Mouse (Mus musculus): ENCODE results near the gene Rassf7. TPM values are rescaled to one million over a fixed set of nuclear protein-coding genes. Genes with fewer than 3 reads are reported as not detected.

Rassf7 gene
- total and polyA plus RNA-seq, 2 experiments, result 21.6 to 49.1 TPM

DNA sequence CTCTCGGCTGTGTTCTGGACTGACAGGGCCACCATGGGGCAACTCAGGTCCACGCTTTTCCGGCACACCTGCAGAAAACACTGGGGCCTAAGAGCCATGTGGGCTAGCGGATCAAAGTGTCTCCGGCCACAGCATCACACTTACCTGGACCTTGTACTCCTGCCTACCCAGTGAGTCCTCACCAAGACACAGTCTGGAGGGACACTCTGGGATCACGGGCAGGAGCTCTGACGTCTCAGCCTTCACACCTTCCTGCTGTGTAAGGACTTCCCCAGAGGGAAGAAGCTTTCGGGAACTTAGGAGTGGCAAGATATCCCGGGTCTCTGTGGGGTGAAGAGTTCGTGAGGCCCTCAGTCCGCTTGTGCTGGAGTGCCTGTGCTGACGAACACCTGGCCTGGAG, 5.5 kb upstream of the Rassf7 start:
- Histone ChIP-seq H3K27me3 (ENCODE audit: control insufficient read depth, insufficient read depth, low read length) (no peaks in the 10 kb centered on the region), H3K79me2 (ENCODE audit: control insufficient read depth, insufficient read depth, low read length) (no peaks in the 10 kb centered on the region), H3K4me3 (ENCODE audit: insufficient read depth, low read depth, low read length) (no peak overlapping the region), H3K27ac (replicated peaks; ENCODE audit: insufficient read depth, low read depth, low read length) (no peak overlapping the region), H3K36me3 (ENCODE audit: control insufficient read depth, insufficient read depth, low read length) (no peaks in the 10 kb centered on the region), H3K9ac (ENCODE audit: low read depth, low read length) (no peak overlapping the region), H3K4me1 (ENCODE audit: control insufficient read depth, insufficient read depth, low read length) (peaks cover 3% of the 10 kb centered on the region; the same call in 1 of the 2 replicates)
- 84% methylated on average over 12 of the region's 12 CpGs for WGBS
- TF ChIP-seq POLR2A (IDR thresholded peaks at IDR 0.05; ENCODE audit: extremely low read depth, insufficient read depth, low read length) (no peak), CTCF (IDR thresholded peaks at IDR 0.05; ENCODE audit: low read depth, low read length) (no peak)
- DNase-seq (ENCODE audit: extremely low read depth, low read depth, low spot score), result no peak

DNA sequence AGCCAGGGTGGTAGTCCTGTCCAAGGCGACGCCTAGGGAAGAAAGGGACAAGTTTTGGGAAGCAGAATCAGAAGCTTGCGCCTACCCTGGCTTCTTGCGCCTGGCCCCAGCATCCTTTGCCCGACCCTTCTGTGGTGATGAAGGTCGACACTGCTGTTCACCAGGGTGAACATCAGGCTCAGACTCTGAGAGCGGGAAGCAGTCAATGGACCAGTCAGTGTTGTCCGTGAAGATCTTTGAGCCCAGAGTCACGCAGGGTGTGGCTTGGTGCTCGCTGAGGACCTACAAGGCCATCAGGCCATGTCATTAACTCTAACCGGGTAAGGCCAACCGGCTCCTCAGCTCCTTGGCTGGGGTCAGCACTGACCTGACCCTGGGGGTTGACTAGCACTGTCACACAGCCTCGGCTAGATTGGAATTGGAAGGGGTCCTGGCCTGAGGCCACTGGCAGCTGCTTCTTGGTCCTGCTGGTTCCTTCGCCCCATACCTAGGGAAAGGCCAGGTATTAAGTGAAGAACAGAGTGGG, 5.0 kb upstream of the Rassf7 start:
- H3K79me2 ChIP-seq (ENCODE audit: control insufficient read depth, insufficient read depth, low read length), result no peaks in the 10 kb centered on the region
- H3K27me3 ChIP-seq (ENCODE audit: control insufficient read depth, insufficient read depth, low read length), result no peaks in the 10 kb centered on the region
- 89% methylated on average over 14 of the region's 14 CpGs for WGBS
- H3K4me1 ChIP-seq (ENCODE audit: control insufficient read depth, insufficient read depth, low read length), result peaks cover 5% of the 10 kb centered on the region; the same call in 1 of the 2 replicates
- no peak overlapping the region for H3K4me3 ChIP-seq (ENCODE audit: insufficient read depth, low read depth, low read length)
- H3K27ac ChIP-seq (replicated peaks; ENCODE audit: insufficient read depth, low read depth, low read length), result no peak overlapping the region
- no peak for DNase-seq (ENCODE audit: extremely low read depth, low read depth, low spot score)
- H3K36me3 ChIP-seq (ENCODE audit: control insufficient read depth, insufficient read depth, low read length), result no peaks in the 10 kb centered on the region
- no peak overlapping the region for H3K9ac ChIP-seq (ENCODE audit: low read depth, low read length)
- TF ChIP-seq POLR2A (IDR thresholded peaks at IDR 0.05; ENCODE audit: extremely low read depth, insufficient read depth, low read length), result no peak

DNA sequence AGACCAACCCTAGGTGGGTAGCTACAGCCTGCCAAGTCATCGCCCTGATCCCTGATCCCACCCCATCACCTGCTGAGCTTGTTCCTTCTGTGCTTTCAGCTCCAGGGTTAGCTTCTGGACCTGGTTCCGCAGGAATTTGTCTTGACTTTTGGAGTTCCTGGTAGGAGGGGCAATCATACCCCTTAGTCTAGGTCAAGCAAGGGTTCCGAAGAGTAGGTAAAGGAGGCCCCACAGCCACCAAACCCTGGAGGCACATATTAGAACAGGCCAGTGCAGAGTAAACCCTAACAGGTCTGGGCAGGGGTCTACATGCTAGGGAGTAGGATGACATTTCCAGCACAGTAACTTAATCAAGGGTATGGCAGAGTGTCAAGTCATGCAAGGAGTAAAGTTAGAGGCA, 2.5 kb upstream of the Rassf7 start:
- Histone ChIP-seq H3K27me3 (ENCODE audit: control insufficient read depth, insufficient read depth, low read length) (no peaks in the 10 kb centered on the region), H3K27ac (replicated peaks; ENCODE audit: insufficient read depth, low read depth, low read length) (no peak overlapping the region), H3K9ac (ENCODE audit: low read depth, low read length) (no peak overlapping the region), H3K79me2 (ENCODE audit: control insufficient read depth, insufficient read depth, low read length) (peaks cover 12% of the 10 kb centered on the region; the same call in 1 of the 2 replicates), H3K36me3 (ENCODE audit: control insufficient read depth, insufficient read depth, low read length) (no peaks in the 10 kb centered on the region), H3K4me3 (ENCODE audit: insufficient read depth, low read depth, low read length) (no peak overlapping the region), H3K4me1 (ENCODE audit: control insufficient read depth, insufficient read depth, low read length) (peaks cover 16% of the 10 kb centered on the region)
- no peak for DNase-seq (ENCODE audit: extremely low read depth, low read depth, low spot score)
- TF ChIP-seq POLR2A (IDR thresholded peaks at IDR 0.05; ENCODE audit: extremely low read depth, insufficient read depth, low read length) (no peak), CTCF (IDR thresholded peaks at IDR 0.05; ENCODE audit: low read depth, low read length) (no peak)
- 98% methylated on average over 3 of the region's 3 CpGs for WGBS

DNA sequence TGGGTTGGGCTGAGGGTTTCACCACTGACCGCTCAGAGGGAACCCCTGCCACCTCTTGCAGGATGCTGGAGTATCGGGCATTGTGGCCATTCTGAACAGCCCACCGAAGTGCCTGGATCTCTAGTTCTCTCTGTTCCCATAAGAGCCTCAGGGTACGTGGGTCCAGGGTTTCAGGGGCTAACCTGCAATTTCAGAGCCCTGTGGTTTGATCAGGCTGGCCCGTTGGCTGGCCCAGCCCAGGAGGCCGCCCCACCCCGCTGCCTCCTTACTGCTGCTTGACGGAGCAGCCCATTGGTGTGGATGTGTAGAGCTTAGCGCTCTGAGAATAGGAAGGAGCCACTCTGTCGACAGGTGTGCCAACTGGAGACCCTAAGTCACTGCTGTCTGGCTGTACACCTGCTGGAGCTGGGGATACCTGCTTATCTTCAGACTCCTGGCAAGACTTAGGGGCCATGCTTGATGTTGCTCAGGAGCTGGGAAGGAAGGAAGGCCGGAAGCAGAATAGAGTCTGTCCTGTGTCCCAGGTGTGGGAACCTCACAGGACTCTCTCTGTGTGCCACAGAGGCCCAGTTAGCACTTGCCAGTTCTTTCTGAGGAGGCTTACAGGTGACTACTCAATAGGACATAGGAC, 1.9 kb upstream of the Rassf7 start, which contains the start of gene Lmntd2:
Lmntd2 (minus strand) TSS at position 476 of the 631 bp plus-strand sequence.
- Histone ChIP-seq H3K4me3 (ENCODE audit: insufficient read depth, low read depth, low read length) (no peak within 1 kb of the TSS), H3K27me3 (ENCODE audit: control insufficient read depth, insufficient read depth, low read length) (no peaks in the 10 kb centered on the region), H3K4me1 (ENCODE audit: control insufficient read depth, insufficient read depth, low read length) (peaks cover 16% of the 10 kb centered on the region), H3K79me2 (ENCODE audit: control insufficient read depth, insufficient read depth, low read length) (peaks cover 12% of the 10 kb centered on the region; the same call in 1 of the 2 replicates), H3K9ac (ENCODE audit: low read depth, low read length) (no peak within 1 kb of the TSS), H3K27ac (replicated peaks; ENCODE audit: insufficient read depth, low read depth, low read length) (no peak within 1 kb of the TSS), H3K36me3 (ENCODE audit: control insufficient read depth, insufficient read depth, low read length) (no peaks in the 10 kb centered on the region)
- DNase-seq (ENCODE audit: extremely low read depth, low read depth, low spot score), result no peak
- no peak for TF ChIP-seq CTCF (IDR thresholded peaks at IDR 0.05; ENCODE audit: low read depth, low read length)
- TF ChIP-seq POLR2A (IDR thresholded peaks at IDR 0.05; ENCODE audit: extremely low read depth, insufficient read depth, low read length), result no peak
- WGBS, result 93% methylated on average over 11 of the region's 11 CpGs

DNA sequence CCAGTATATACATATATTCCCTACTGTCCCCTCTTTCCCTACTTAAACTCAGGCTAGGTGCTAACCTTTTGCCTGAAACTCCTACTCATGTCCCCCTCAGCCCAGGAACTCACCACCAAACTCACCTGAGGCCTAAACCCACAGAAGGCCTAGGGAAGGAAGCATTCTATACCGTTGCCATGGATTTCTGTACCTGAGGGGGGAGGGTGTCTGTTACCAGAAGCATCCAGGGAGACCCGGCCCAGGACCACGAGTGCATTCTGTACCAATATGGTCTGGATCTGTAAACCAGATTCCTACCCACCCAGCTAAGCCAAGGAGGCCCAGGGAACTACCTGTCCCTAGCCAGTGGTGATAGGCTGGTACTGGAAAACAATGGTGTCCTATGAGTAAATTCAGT, 1.4 kb upstream of the Rassf7 start:
- no peak for TF ChIP-seq POLR2A (IDR thresholded peaks at IDR 0.05; ENCODE audit: extremely low read depth, insufficient read depth, low read length)
- no peak for TF ChIP-seq CTCF (IDR thresholded peaks at IDR 0.05; ENCODE audit: low read depth, low read length)
- Histone ChIP-seq H3K27ac (replicated peaks; ENCODE audit: insufficient read depth, low read depth, low read length) (no peak overlapping the region), H3K4me3 (ENCODE audit: insufficient read depth, low read depth, low read length) (no peak overlapping the region), H3K79me2 (ENCODE audit: control insufficient read depth, insufficient read depth, low read length) (peaks cover 12% of the 10 kb centered on the region; the same call in 1 of the 2 replicates), H3K27me3 (ENCODE audit: control insufficient read depth, insufficient read depth, low read length) (no peaks in the 10 kb centered on the region), H3K4me1 (ENCODE audit: control insufficient read depth, insufficient read depth, low read length) (peaks cover 16% of the 10 kb centered on the region), H3K36me3 (ENCODE audit: control insufficient read depth, insufficient read depth, low read length) (no peaks in the 10 kb centered on the region), H3K9ac (ENCODE audit: low read depth, low read length) (no peak overlapping the region)
- DNase-seq (ENCODE audit: extremely low read depth, low read depth, low spot score), result no peak
- WGBS, result 89% methylated on average over 3 of the region's 3 CpGs

Data from liver, adult 2 months (tissue).